Mouse (Mus musculus): ENCODE results near the gene Pttg1.

Pttg1 gene

GRCm38 (mm10) chr11:43404150-43404807, 21.8 kb downstream of the Pttg1 start:
- no peak for DNase-seq

- no peak for DNase-seq
Observed at GRCm38 (mm10) chr11:43400131-43400530, 25.9 kb downstream of the Pttg1 start.

- peak; percentile 36 for DNase-seq
Observed at GRCm38 (mm10) chr11:43399297-43399696, 26.8 kb downstream of the Pttg1 start.

GRCm38 (mm10) chr11:43396672-43397071, 29.4 kb downstream of the Pttg1 start:
- no peak for DNase-seq

- DNase-seq: no peak
Observed at GRCm38 (mm10) chr11:43396246-43396645, 29.8 kb downstream of the Pttg1 start.

- peak; percentile 37 for DNase-seq
Observed at GRCm38 (mm10) chr11:43395073-43395948, 30.7 kb downstream of the Pttg1 start.

- DNase-seq: no peak
Observed at GRCm38 (mm10) chr11:43393325-43393724, 32.7 kb downstream of the Pttg1 start.

- DNase-seq: no peak
Observed at GRCm38 (mm10) chr11:43392757-43393156, 33.3 kb downstream of the Pttg1 start.

- no peak for DNase-seq
Observed at GRCm38 (mm10) chr11:43389118-43389517, 36.9 kb downstream of the Pttg1 start.

GRCm38 (mm10) chr11:43388122-43389097, 37.6 kb downstream of the Pttg1 start:
- DNase-seq: no peak

GRCm38 (mm10) chr11:43387004-43387880, 38.8 kb downstream of the Pttg1 start:
- DNase-seq: no peak

- no peak for DNase-seq
Observed at GRCm38 (mm10) chr11:43385716-43386115, 40.3 kb downstream of the Pttg1 start.

GRCm38 (mm10) chr11:43385055-43385649, 40.9 kb downstream of the Pttg1 start:
- DNase-seq: peak; percentile 66

GRCm38 (mm10) chr11:43383581-43383980, 42.5 kb downstream of the Pttg1 start:
- no peak for DNase-seq

GRCm38 (mm10) chr11:43380901-43381300, 45.1 kb downstream of the Pttg1 start:
- DNase-seq: no peak

- DNase-seq: no peak
Observed at GRCm38 (mm10) chr11:43379911-43380485, 46.1 kb downstream of the Pttg1 start.

- no peak for DNase-seq
Observed at GRCm38 (mm10) chr11:43379488-43379887, 46.6 kb downstream of the Pttg1 start.

GRCm38 (mm10) chr11:43377083-43377850, 48.8 kb downstream of the Pttg1 start:
- no peak for DNase-seq

- no peak for DNase-seq
Observed at GRCm38 (mm10) chr11:43376598-43376997, 49.5 kb downstream of the Pttg1 start.

GRCm38 (mm10) chr11:43374956-43375355, 51.1 kb downstream of the Pttg1 start:
- DNase-seq: no peak
